Mouse (Mus musculus): ENCODE measurements around the gene Ninl. TPM values are rescaled to one million over a fixed set of nuclear protein-coding genes. Genes with fewer than 3 reads are reported as not detected.

Ninl gene
- polyA plus RNA-seq, 1 experiment from 2014 or later, result 9.7 TPM

- H3K9me3 ChIP-seq (ENCODE audit: control insufficient read depth, low read length), result no peaks in the 10 kb centered on the region
- H3K27ac ChIP-seq (ENCODE audit: low read length), result no peak overlapping the region
- H3K4me2 ChIP-seq (ENCODE audit: low read depth, low read length), result no peak overlapping the region
- no peak overlapping the region for H3K4me3 ChIP-seq (ENCODE audit: low read length)
- H3K36me3 ChIP-seq (ENCODE audit: control insufficient read depth, insufficient read depth, low read length), result no peaks in the 10 kb centered on the region
- no peaks in the 10 kb centered on the region for H3K27me3 ChIP-seq (ENCODE audit: control insufficient read depth, insufficient read depth, low read depth, low read length)
- no peaks in the 10 kb centered on the region; the same call in 1 of the 2 replicates for H3K4me1 ChIP-seq (replicated peaks; ENCODE audit: control insufficient read depth, insufficient read depth, low read length)
- no peak for ATAC-seq (ENCODE audit: low read depth)
- no peak overlapping the region for H3K9ac ChIP-seq (ENCODE audit: low read length)
Measured at GRCm38 (mm10) chr2:150982051-150982450, 57.1 kb downstream of the Ninl start.

GRCm38 (mm10) chr2:150981524-150981923, 57.7 kb downstream of the Ninl start:
- Histone ChIP-seq H3K36me3 (ENCODE audit: control insufficient read depth, insufficient read depth, low read length) (no peaks in the 10 kb centered on the region), H3K9me3 (ENCODE audit: control insufficient read depth, low read length) (no peaks in the 10 kb centered on the region), H3K4me2 (ENCODE audit: low read depth, low read length) (no peak overlapping the region), H3K9ac (ENCODE audit: low read length) (no peak overlapping the region), H3K27me3 (ENCODE audit: control insufficient read depth, insufficient read depth, low read depth, low read length) (no peaks in the 10 kb centered on the region), H3K4me3 (ENCODE audit: low read length) (no peak overlapping the region), H3K27ac (ENCODE audit: low read length) (no peak overlapping the region), H3K4me1 (replicated peaks; ENCODE audit: control insufficient read depth, insufficient read depth, low read length) (no peaks in the 10 kb centered on the region; the same call in 1 of the 2 replicates)
- no peak for ATAC-seq (ENCODE audit: low read depth)
- WGBS, result 46% methylated on average over 7 of the region's 7 CpGs

GRCm38 (mm10) chr2:150979861-150980620, 59.1 kb downstream of the Ninl start:
- 88% methylated on average over 14 of the region's 14 CpGs for WGBS
- Histone ChIP-seq H3K9ac (ENCODE audit: low read length) (no peak overlapping the region), H3K4me3 (ENCODE audit: low read length) (no peak overlapping the region)

GRCm38 (mm10) chr2:150978791-150979190, 60.4 kb downstream of the Ninl start:
- Histone ChIP-seq H3K27ac (ENCODE audit: low read length) (no peak overlapping the region), H3K9me3 (ENCODE audit: control insufficient read depth, low read length) (no peaks in the 10 kb centered on the region), H3K9ac (ENCODE audit: low read length) (no peak overlapping the region), H3K27me3 (ENCODE audit: control insufficient read depth, insufficient read depth, low read depth, low read length) (no peaks in the 10 kb centered on the region), H3K4me2 (ENCODE audit: low read depth, low read length) (no peak overlapping the region), H3K4me1 (replicated peaks; ENCODE audit: control insufficient read depth, insufficient read depth, low read length) (no peaks in the 10 kb centered on the region; the same call in 1 of the 2 replicates), H3K36me3 (ENCODE audit: control insufficient read depth, insufficient read depth, low read length) (no peaks in the 10 kb centered on the region), H3K4me3 (ENCODE audit: low read length) (no peak overlapping the region)
- no peak for ATAC-seq (ENCODE audit: low read depth)
- 77% methylated on average over 3 of the region's 3 CpGs for WGBS

More at GRCm38 (mm10) chr2:150979861-150980620, 59.1 kb downstream of the Ninl start:
- no peak for ATAC-seq (ENCODE audit: low read depth)
- Histone ChIP-seq H3K4me2 (ENCODE audit: low read depth, low read length) (no peak overlapping the region), H3K4me1 (replicated peaks; ENCODE audit: control insufficient read depth, insufficient read depth, low read length) (no peaks in the 10 kb centered on the region; the same call in 1 of the 2 replicates), H3K9me3 (ENCODE audit: control insufficient read depth, low read length) (no peaks in the 10 kb centered on the region), H3K36me3 (ENCODE audit: control insufficient read depth, insufficient read depth, low read length) (no peaks in the 10 kb centered on the region), H3K27ac (ENCODE audit: low read length) (no peak overlapping the region), H3K27me3 (ENCODE audit: control insufficient read depth, insufficient read depth, low read depth, low read length) (no peaks in the 10 kb centered on the region)

GRCm38 (mm10) chr2:150977676-150978075, 61.5 kb downstream of the Ninl start:
- Histone ChIP-seq H3K36me3 (ENCODE audit: control insufficient read depth, insufficient read depth, low read length) (no peaks in the 10 kb centered on the region), H3K4me3 (ENCODE audit: low read length) (no peak overlapping the region), H3K9me3 (ENCODE audit: control insufficient read depth, low read length) (no peaks in the 10 kb centered on the region), H3K4me1 (replicated peaks; ENCODE audit: control insufficient read depth, insufficient read depth, low read length) (no peaks in the 10 kb centered on the region; the same call in 1 of the 2 replicates), H3K27ac (ENCODE audit: low read length) (no peak overlapping the region), H3K4me2 (ENCODE audit: low read depth, low read length) (no peak overlapping the region), H3K27me3 (ENCODE audit: control insufficient read depth, insufficient read depth, low read depth, low read length) (no peaks in the 10 kb centered on the region), H3K9ac (ENCODE audit: low read length) (no peak overlapping the region)
- 89% methylated on average over 6 of the region's 6 CpGs for WGBS
- no peak for ATAC-seq (ENCODE audit: low read depth)

- Histone ChIP-seq H3K9ac (ENCODE audit: low read length) (no peak overlapping the region), H3K9me3 (ENCODE audit: control insufficient read depth, low read length) (no peaks in the 10 kb centered on the region), H3K4me1 (replicated peaks; ENCODE audit: control insufficient read depth, insufficient read depth, low read length) (no peaks in the 10 kb centered on the region; the same call in 1 of the 2 replicates), H3K36me3 (ENCODE audit: control insufficient read depth, insufficient read depth, low read length) (no peaks in the 10 kb centered on the region), H3K27me3 (ENCODE audit: control insufficient read depth, insufficient read depth, low read depth, low read length) (no peaks in the 10 kb centered on the region), H3K4me3 (ENCODE audit: low read length) (no peak overlapping the region), H3K4me2 (ENCODE audit: low read depth, low read length) (no peak overlapping the region), H3K27ac (ENCODE audit: low read length) (no peak overlapping the region)
- 94% methylated on average over 5 of the region's 5 CpGs for WGBS
- no peak for ATAC-seq (ENCODE audit: low read depth)
Measured at GRCm38 (mm10) chr2:150976871-150977270, 62.3 kb downstream of the Ninl start.

- 85% methylated on average over 8 of the region's 8 CpGs for WGBS
- no peak for ATAC-seq (ENCODE audit: low read depth)
- no peaks in the 10 kb centered on the region for H3K27me3 ChIP-seq (ENCODE audit: control insufficient read depth, insufficient read depth, low read depth, low read length)
- H3K4me3 ChIP-seq (ENCODE audit: low read length), result no peak overlapping the region
- H3K9ac ChIP-seq (ENCODE audit: low read length), result no peak overlapping the region
- no peak overlapping the region for H3K27ac ChIP-seq (ENCODE audit: low read length)
- H3K4me1 ChIP-seq (replicated peaks; ENCODE audit: control insufficient read depth, insufficient read depth, low read length), result no peaks in the 10 kb centered on the region
- H3K9me3 ChIP-seq (ENCODE audit: control insufficient read depth, low read length), result no peaks in the 10 kb centered on the region
- no peak overlapping the region for H3K4me2 ChIP-seq (ENCODE audit: low read depth, low read length)
- H3K36me3 ChIP-seq (ENCODE audit: control insufficient read depth, insufficient read depth, low read length), result peaks cover 4% of the 10 kb centered on the region; the same call in 1 of the 2 replicates
Measured at GRCm38 (mm10) chr2:150973401-150974115, 65.6 kb downstream of the Ninl start.

GRCm38 (mm10) chr2:150972681-150973080, 66.5 kb downstream of the Ninl start:
- Histone ChIP-seq H3K4me3 (ENCODE audit: low read length) (no peak overlapping the region), H3K27me3 (ENCODE audit: control insufficient read depth, insufficient read depth, low read depth, low read length) (no peaks in the 10 kb centered on the region), H3K4me2 (ENCODE audit: low read depth, low read length) (no peak overlapping the region), H3K9me3 (ENCODE audit: control insufficient read depth, low read length) (no peaks in the 10 kb centered on the region), H3K36me3 (ENCODE audit: control insufficient read depth, insufficient read depth, low read length) (peaks cover 4% of the 10 kb centered on the region; the same call in 1 of the 2 replicates), H3K9ac (ENCODE audit: low read length) (no peak overlapping the region), H3K4me1 (replicated peaks; ENCODE audit: control insufficient read depth, insufficient read depth, low read length) (no peaks in the 10 kb centered on the region), H3K27ac (ENCODE audit: low read length) (no peak overlapping the region)
- WGBS, result 85% methylated on average over 3 of the region's 3 CpGs
- no peak for ATAC-seq (ENCODE audit: low read depth)

GRCm38 (mm10) chr2:150971856-150972255, 67.3 kb downstream of the Ninl start:
- Histone ChIP-seq H3K27me3 (ENCODE audit: control insufficient read depth, insufficient read depth, low read depth, low read length) (no peaks in the 10 kb centered on the region), H3K4me3 (ENCODE audit: low read length) (no peak overlapping the region), H3K9ac (ENCODE audit: low read length) (no peak overlapping the region), H3K4me1 (replicated peaks; ENCODE audit: control insufficient read depth, insufficient read depth, low read length) (no peaks in the 10 kb centered on the region), H3K9me3 (ENCODE audit: control insufficient read depth, low read length) (no peaks in the 10 kb centered on the region), H3K4me2 (ENCODE audit: low read depth, low read length) (no peak overlapping the region), H3K36me3 (ENCODE audit: control insufficient read depth, insufficient read depth, low read length) (peaks cover 4% of the 10 kb centered on the region; the same call in 1 of the 2 replicates), H3K27ac (ENCODE audit: low read length) (no peak overlapping the region)
- ATAC-seq (ENCODE audit: low read depth), result no peak
- WGBS, result 94% methylated on average over 7 of the region's 7 CpGs

Data from lung, embryonic 16.5 days (tissue).